Mouse (Mus musculus) cortical plate, adult 2 months (tissue): ENCODE results near the gene Ptpn14.

Source experiments
- CTCF ChIP-seq: fragments of 200-500 bp; IDR thresholded peaks from 2 replicates; pipeline ENCODE4 v1.5.1; 2011; ENCODE audit warnings: mild to moderate bottlenecking, control low read depth, low read length; ENCODE audit not compliant: insufficient read depth; ENCODE audit errors: extremely low read depth
- POLR2A ChIP-seq: fragments of 200-500 bp; IDR thresholded peaks from 2 replicates; pipeline ENCODE4 v1.6.1; 2011; ENCODE audit warnings: mild to moderate bottlenecking, low read length, control low read depth; ENCODE audit not compliant: insufficient read depth; ENCODE audit errors: extremely low read depth

DNA sequence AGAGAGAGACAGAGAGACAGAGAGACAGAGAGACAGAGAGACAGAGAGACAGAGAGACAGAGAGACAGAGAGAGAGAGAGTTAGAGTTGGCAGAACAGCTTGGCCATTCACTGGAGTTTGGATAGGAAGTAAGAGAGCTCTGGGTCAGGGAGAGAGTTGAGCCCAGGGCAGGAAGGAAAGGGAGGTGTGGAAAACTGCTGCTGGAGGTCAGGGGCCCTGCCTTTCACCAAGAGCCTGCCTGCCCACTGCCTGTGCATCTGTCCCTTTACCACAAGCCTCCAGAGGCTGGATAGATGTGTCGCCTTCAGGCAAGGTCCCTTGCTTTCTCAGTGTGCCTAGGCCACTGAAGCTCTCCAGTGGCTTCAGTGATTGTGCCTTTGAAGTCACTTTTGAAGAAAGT, 46.7 kb downstream of the Ptpn14 start:
- TF ChIP-seq CTCF: no peak
- TF ChIP-seq POLR2A: no peak
